Mouse (Mus musculus) heart, postnatal 4 days (tissue): ENCODE data around the gene Gm28047. TPM values are rescaled to one million over a fixed set of nuclear protein-coding genes. Genes with fewer than 3 reads are reported as not detected.

Experiments
- DNase-seq: peaks from one replicate; pipeline ENCODE4 v3.0.0; 2021
- microRNA-seq, 2 experiments: library from miRNA; unstranded; fragments of <30 nt; microRNA quantifications; one replicate each; pipeline ENCODE4 v1.2.0; 2021 to 2022
- total RNA-seq, 2 experiments: library from RNA; stranded (reverse); gene quantifications; 2 replicates each; pipeline ENCODE4 v1.2.3; 2021

Gm28047 gene
- total RNA-seq, 2 experiments from 2014 or later: 1.9 TPM; not detected in 1

DNA sequence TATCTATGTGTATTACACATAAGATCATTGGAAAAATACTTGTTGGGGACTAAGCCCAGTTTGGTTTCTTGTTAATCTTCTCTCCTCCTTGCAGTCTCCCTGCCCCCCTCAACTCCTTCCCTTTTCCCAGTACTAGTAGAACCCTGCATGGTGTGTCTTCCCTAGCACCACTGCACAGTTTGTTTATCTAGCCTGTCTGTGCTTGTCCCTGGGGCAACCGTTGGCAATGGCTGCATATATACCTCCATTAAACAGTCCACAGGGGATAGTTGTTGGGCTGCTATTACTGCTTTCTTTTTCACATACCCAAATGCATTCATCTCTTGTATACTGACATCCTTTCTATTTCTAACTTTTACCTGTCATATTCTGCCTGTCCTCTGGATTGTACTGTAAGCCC is 137.2 kb downstream of the Gm28047 start:
- DNase-seq: no peak

DNA sequence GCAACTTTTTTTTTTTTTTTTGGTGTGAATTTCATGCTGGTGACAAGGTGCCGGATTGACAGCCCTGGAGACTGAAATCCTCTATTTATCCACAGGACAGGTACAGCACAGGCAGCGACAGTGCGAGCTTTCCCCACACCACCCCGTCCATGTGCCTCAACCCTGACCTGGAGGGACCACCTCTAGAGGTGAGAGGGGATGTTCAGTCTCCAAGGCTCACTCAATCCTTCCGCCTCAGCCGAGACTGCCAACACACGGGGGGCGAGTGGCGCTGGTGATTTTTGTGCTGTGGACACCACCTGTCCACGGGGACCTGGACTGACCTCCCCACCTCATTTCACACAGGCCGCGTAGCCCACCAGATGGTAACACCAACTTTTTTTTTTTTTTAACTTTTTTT is 139.0 kb downstream of the Gm28047 start:
- DNase-seq: no peak

DNA sequence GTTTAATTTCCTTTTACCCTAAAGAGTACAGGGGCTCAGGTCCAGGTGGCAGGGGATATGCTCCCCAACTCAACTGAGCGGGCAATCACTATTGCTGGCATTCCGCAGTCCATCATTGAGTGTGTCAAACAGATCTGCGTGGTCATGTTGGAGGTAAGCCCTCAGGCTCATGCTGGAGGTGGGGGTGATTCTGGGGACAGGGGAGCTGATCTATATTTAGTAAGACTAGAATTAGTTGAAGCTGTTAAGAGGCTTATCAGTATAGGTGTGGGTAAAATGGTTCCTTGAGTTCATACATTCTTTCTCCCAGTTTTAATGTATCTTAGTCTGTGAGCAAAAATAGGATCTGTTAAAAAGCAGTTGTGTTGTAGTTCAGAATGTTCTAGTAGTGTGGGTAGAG is 141.7 kb downstream of the Gm28047 start:
- DNase-seq: no peak

DNA sequence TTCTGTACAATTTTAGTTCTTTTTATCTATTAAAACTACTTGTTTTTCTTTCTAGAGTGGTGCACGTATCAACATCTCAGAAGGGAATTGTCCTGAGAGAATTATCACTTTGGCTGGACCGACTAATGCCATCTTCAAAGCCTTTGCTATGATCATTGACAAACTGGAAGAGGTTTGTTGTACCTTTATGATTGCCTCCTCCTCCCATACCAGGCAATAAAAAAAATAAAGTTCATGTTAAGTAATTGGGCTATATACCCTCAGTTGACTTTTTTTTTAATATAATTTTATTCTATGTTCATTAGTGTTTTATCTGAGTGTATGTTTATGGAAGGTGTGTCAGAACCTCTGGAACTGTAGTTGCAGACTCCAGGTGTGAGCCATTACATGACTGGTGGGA is 150.3 kb downstream of the Gm28047 start:
- DNase-seq: no peak

Small RNA genes lying within 50 kb of the gene (microRNA-seq; reads per million reads assigned to microRNA genes)
- gene Mir688: 0 to 0.41 reads per million in 2 experiments

Other genes with a start within 250 kb of the Gm28047 start
- 10 to 100 TPM; 55.5 to 74.3 TPM for gene Sp1, start 218.9 kb downstream of the Gm28047 start, total RNA-seq
- gene Amhr2, start 179.7 kb downstream of the Gm28047 start, total RNA-seq: 1 to 10 TPM in 1 of 2 experiments, under 1 TPM in 1; 0.77 to 1.6 TPM
- 10 to 100 TPM; 26.4 to 28.0 TPM for gene Prr13, start 166.0 kb downstream of the Gm28047 start, total RNA-seq
- gene Pcbp2, start 154.5 kb downstream of the Gm28047 start, total RNA-seq: 100 to 1,000 TPM; 703 to 721 TPM
- gene Gm10337, start 121.3 kb downstream of the Gm28047 start, total RNA-seq: 1 to 10 TPM in 1 of 2 experiments, not detected in 1; 7.3 TPM
- 1 to 10 TPM; 5.4 to 6.1 TPM for gene Map3k12, start 108.0 kb downstream of the Gm28047 start, total RNA-seq
- 10 to 100 TPM; 58.6 to 58.9 TPM for gene Tarbp2, start 106.9 kb downstream of the Gm28047 start, total RNA-seq
- gene Npff, start 100.1 kb downstream of the Gm28047 start, total RNA-seq: 1 to 10 TPM; 2.6 to 3.0 TPM
- gene Atf7, start 397 bp upstream of the Gm28047 start, total RNA-seq: 10 to 100 TPM; 68.7 to 69.2 TPM
- gene Atp5g2, start 47.3 kb upstream of the Gm28047 start, total RNA-seq: 10 to 100 TPM; 34.9 to 35.2 TPM
- 10 to 100 TPM; 65.6 to 71.0 TPM for gene Calcoco1, start 97.1 kb upstream of the Gm28047 start, total RNA-seq